ENCODE assay signal across 23 mouse cellular contexts in genomic region chr11:3668768-3669167, GRCm38 (mm10). TPM values are rescaled to one million over a fixed set of nuclear protein-coding genes. Genes with fewer than 3 reads are reported as not detected.
DNase-seq lines count a peak whose midpoint lies in the region; ATAC-seq and TF ChIP-seq lines count a peak whose summit lies in the region.
"Had no signal": no experiment of that assay in that cellular context is flagged by ENCODE, and none has a peak within 500 bp of the region (broad histone marks: within the 10 kb centered on the region; RNA-seq: fewer than 3 reads in every experiment).

No protein-coding gene starts in this region.

- TF ChIP-seq EP300 in liver, postnatal 0 days (IDR thresholded peaks at IDR 0.05; ENCODE audit: low read depth) = no peak

- peaks cover 57% of the 10 kb centered on the region for H3K36me3 ChIP-seq in liver, postnatal 0 days (replicated peaks; ENCODE audit: insufficient read depth, low read length)
- peaks cover 18% of the 10 kb centered on the region for H3K36me3 ChIP-seq in liver, embryonic 11.5 days (ENCODE audit: control insufficient read depth, insufficient read depth, low read length)
- H3K36me3 ChIP-seq in kidney, adult 2 months (ENCODE audit: control insufficient read depth, insufficient read depth, low read length) = peaks cover 5% of the 10 kb centered on the region

- 96% methylated on average over 2 of the region's 2 CpGs for WGBS in liver, postnatal 0 days (ENCODE audit: insufficient replicate concordance)
- WGBS in liver, embryonic 11.5 days = 71% methylated on average over 2 of the region's 2 CpGs
- 81% methylated on average over 2 of the region's 2 CpGs for WGBS in kidney, adult 2 months

- no peaks in the 10 kb centered on the region for H3K9me3 ChIP-seq in liver, postnatal 0 days (ENCODE audit: low read length)
- no peaks in the 10 kb centered on the region for H3K9me3 ChIP-seq in liver, embryonic 11.5 days (ENCODE audit: control insufficient read depth, low read length)
- H3K9me3 ChIP-seq: forebrain, embryonic 12.5 days; heart, embryonic 10.5 days; hindbrain, embryonic 12.5 days; limb, embryonic 10.5 days; liver, embryonic 13.5 days; megakaryocyte, embryonic 14.5 days; neural tube, embryonic 12.5 days had no signal

- peak; percentile 84 for DNase-seq in heart, adult 11 months
- DNase-seq in heart, postnatal 14 days = no peak
- DNase-seq in liver, postnatal 0 days = no peak
- DNase-seq in liver, embryonic 11.5 days (ENCODE audit: low spot score) = no peak
- peak; percentile 12 for DNase-seq in Muller cell, postnatal 12 days (ENCODE audit: inconsistent ontology term)
- DNase-seq in fat pad, adult 2 months (ENCODE audit: extremely low read depth, low read depth, low spot score) = peak; percentile 77
- DNase-seq in left cerebral cortex, postnatal 10 days (ENCODE audit: extremely low spot score in 1 of 2, low spot score in 2 of 2) = no peak
- DNase-seq in kidney, adult 2 months = no peak
- DNase-seq: cerebellum, adult 11 months; cerebellum, adult 9-11 months; gastrocnemius, postnatal 25 days; kidney, adult 11 months; liver, embryonic 13.5 days; midbrain, embryonic 14.5 days; right cerebral cortex, postnatal 14 days; thymus, postnatal 14 days had no signal

- TF ChIP-seq POLR2A in kidney, adult 2 months (IDR thresholded peaks at IDR 0.05; ENCODE audit: low read depth, low read length) = no peak

- no peak overlapping the region for H3K4me2 ChIP-seq in liver, postnatal 0 days (ENCODE audit: low read depth, low read length)
- no peak overlapping the region for H3K4me2 ChIP-seq in liver, embryonic 11.5 days
- H3K4me2 ChIP-seq: forebrain, embryonic 12.5 days; hindbrain, embryonic 12.5 days; liver, embryonic 13.5 days; neural tube, embryonic 12.5 days had no signal

- peak; percentile 35; the same call in 1 of the 2 replicates for ATAC-seq in liver, postnatal 0 days
- ATAC-seq in liver, embryonic 11.5 days (replicated peaks; ENCODE audit: low FRiP score) = no peak

- H3K4me3 ChIP-seq in liver, postnatal 0 days (ENCODE audit: low read depth, low read length) = no peak overlapping the region
- no peak overlapping the region for H3K4me3 ChIP-seq in liver, embryonic 11.5 days (ENCODE audit: low read depth, low read length)
- no peak overlapping the region for H3K4me3 ChIP-seq in kidney, adult 2 months (ENCODE audit: insufficient read depth, low read depth, low read length)
- H3K4me3 ChIP-seq: forebrain, embryonic 12.5 days; heart, embryonic 10.5 days; hindbrain, embryonic 12.5 days; limb, embryonic 10.5 days; liver, embryonic 13.5 days; megakaryocyte, embryonic 14.5 days; neural tube, embryonic 12.5 days had no signal

- TF ChIP-seq CTCF in liver, postnatal 0 days (IDR thresholded peaks at IDR 0.05; ENCODE audit: low read depth) = no peak
- TF ChIP-seq CTCF in kidney, adult 2 months (conservative IDR thresholded peaks at IDR 0.05; ENCODE audit: insufficient read depth, insufficient read length, low read depth, low read length) = no peak

- H3K4me1 ChIP-seq in liver, postnatal 0 days (ENCODE audit: insufficient read depth) = peaks cover 3% of the 10 kb centered on the region; the same call in 1 of the 2 replicates
- no peaks in the 10 kb centered on the region for H3K4me1 ChIP-seq in liver, embryonic 11.5 days (replicated peaks; ENCODE audit: control insufficient read depth, insufficient read depth, low read length)
- no peaks in the 10 kb centered on the region; the same call in 1 of the 2 replicates for H3K4me1 ChIP-seq in kidney, adult 2 months (ENCODE audit: control insufficient read depth, insufficient read depth, low read length)
- H3K4me1 ChIP-seq: forebrain, embryonic 12.5 days; heart, embryonic 10.5 days; hindbrain, embryonic 12.5 days; limb, embryonic 10.5 days; liver, embryonic 13.5 days had no signal

- intact Hi-C loops in heart, postnatal 14 days (cut with DNase I) = no loop called here
- intact Hi-C loops in left cerebral cortex, postnatal 10 days (cut with DNase I) = no loop called here

- no peak overlapping the region for H3K9ac ChIP-seq in liver, postnatal 0 days (replicated peaks)
- no peak overlapping the region for H3K9ac ChIP-seq in liver, embryonic 11.5 days (ENCODE audit: low read depth, low read length)
- H3K9ac ChIP-seq: forebrain, embryonic 12.5 days; hindbrain, embryonic 12.5 days; liver, embryonic 13.5 days; neural tube, embryonic 12.5 days had no signal

- H3K27me3 ChIP-seq in liver, postnatal 0 days (ENCODE audit: insufficient read depth, low read length) = no peaks in the 10 kb centered on the region
- no peaks in the 10 kb centered on the region for H3K27me3 ChIP-seq in liver, embryonic 11.5 days (replicated peaks; ENCODE audit: control insufficient read depth, insufficient read depth, low read length)
- H3K27me3 ChIP-seq in kidney, adult 2 months (replicated peaks; ENCODE audit: control insufficient read depth, insufficient read depth, low read length) = 0 out of 2 replicates have a peak, but pooled peaks cover 1% of the 10 kb centered on the region
- H3K27me3 ChIP-seq: forebrain, embryonic 12.5 days; hindbrain, embryonic 12.5 days; liver, embryonic 13.5 days; megakaryocyte, embryonic 14.5 days; neural tube, embryonic 12.5 days had no signal

- no peak overlapping the region for H3K27ac ChIP-seq in liver, postnatal 0 days (ENCODE audit: low read depth)
- no peak overlapping the region for H3K27ac ChIP-seq in liver, embryonic 11.5 days (ENCODE audit: low read depth, low read length)
- H3K27ac ChIP-seq in kidney, adult 2 months (ENCODE audit: insufficient read depth, low read depth, low read length) = no peak overlapping the region
- H3K27ac ChIP-seq: forebrain, embryonic 12.5 days; heart, embryonic 10.5 days; hindbrain, embryonic 12.5 days; kidney, postnatal 0 days; limb, embryonic 10.5 days; liver, embryonic 13.5 days; neural tube, embryonic 12.5 days had no signal

RNA-seq across cellular contexts. Expression of gene Morc2a, which starts 19.8 kb away (rescaled TPM):
- 10 to 100 TPM; 23.1 to 27.4 TPM for total RNA-seq in heart, postnatal 14 days (2021)
- 3.0 and 3.7 TPM in 2 replicates for polyA plus RNA-seq in liver, postnatal 0 days (2015; fragmentation: Nextera tagmentation; extraction: Ambion mirVana)
- 19.3 and 19.8 TPM in 2 replicates for polyA plus RNA-seq in liver, embryonic 11.5 days (2014; fragmentation: Nextera tagmentation; extraction: Ambion mirVana)
- 10 to 100 TPM; 49.8 to 53.1 TPM for total RNA-seq in left cerebral cortex, postnatal 10 days (2021)
- polyA plus RNA-seq in kidney, adult 2 months (2012; rRNA removed) = 8.6 and 9.2 TPM in 2 replicates

Comparison
In these comparisons a context has a peak if more than half of its experiments do, and no peak if none do; other contexts are left out.
1. DNase-seq: peak in heart, adult 11 months (single experiment), Muller cell, postnatal 12 days (single experiment) and fat pad, adult 2 months (single experiment); none in heart, postnatal 14 days (0 of 2), liver, postnatal 0 days (single experiment), liver, embryonic 11.5 days (single experiment), left cerebral cortex, postnatal 10 days (0 of 2) and kidney, adult 2 months (single experiment).